Mouse (Mus musculus) kidney, embryonic 16.5 days (tissue): ENCODE data around the gene Six3. TPM values are rescaled to one million over a fixed set of nuclear protein-coding genes. Genes with fewer than 3 reads are reported as not detected.

Experiments
- ATAC-seq: fragments of 200-750 bp; cut with Nextera tagmentation; 2 replicates; pipeline ENCODE4 v1.8.0; 2017; ENCODE audit warnings: moderate TSS enrichment; ENCODE audit not compliant: low FRiP score, low TSS enrichment
- H3K27ac ChIP-seq: fragments of 300-500 bp; sonication (generic); 2 replicates; pipeline ENCODE4 v1.5.1; 2014; ENCODE audit warnings: low read length
- H3K27me3 ChIP-seq: fragments of 300-500 bp; sonication (generic); 2 replicates; pipeline ENCODE4 v1.6.1; 2014; ENCODE audit warnings: low read length, control low read depth, mixed read lengths; ENCODE audit not compliant: insufficient read depth
- H3K36me3 ChIP-seq: fragments of 300-500 bp; sonication (generic); 2 replicates; pipeline ENCODE4 v1.6.1; 2014; ENCODE audit warnings: low read length, control low read depth, mixed read lengths; ENCODE audit not compliant: insufficient read depth
- H3K4me1 ChIP-seq: fragments of 300-500 bp; sonication (generic); 2 replicates; pipeline ENCODE4 v1.6.1; 2014; ENCODE audit warnings: low read length, control low read depth, mixed read lengths; ENCODE audit not compliant: insufficient read depth
- H3K4me2 ChIP-seq: fragments of 300-500 bp; sonication (generic); replicated peaks from 2 replicates; pipeline ENCODE4 v1.6.1; 2014; ENCODE audit warnings: low read depth, low read length
- H3K4me3 ChIP-seq: fragments of 300-500 bp; sonication (generic); 2 replicates; pipeline ENCODE4 v1.5.1; 2014; ENCODE audit warnings: mild to moderate bottlenecking, low read length
- H3K9ac ChIP-seq: fragments of 300-500 bp; sonication (generic); replicated peaks from 2 replicates; pipeline ENCODE4 v1.6.1; 2014; ENCODE audit warnings: low read length
- H3K9me3 ChIP-seq: fragments of 300-500 bp; sonication (generic); 2 replicates; pipeline ENCODE4 v1.6.1; 2016; ENCODE audit warnings: low read length, control low read depth
- WGBS: fragments of 180-500 bp; shearing (Covaris S2); extraction: QIAGEN DNeasy Blood & Tissue Kit; methylation state at CpG from one replicate; pipeline ENCODE4 v1.1.7; 2014; 5-methylcytosine and 5-hydroxymethylcytosine counted together
- polyA plus RNA-seq: library from polyadenylated mRNA; unstranded; fragments of >200 nt; fragmentation: Nextera tagmentation; extraction: Ambion mirVana; gene quantifications from 2 replicates; pipeline ENCODE4 v1.2.1, GENCODE M21; 2015

The Six3 gene
- polyA plus RNA-seq, 1 experiment from 2014 or later, result not detected

- no peak overlapping the region for H3K4me2 ChIP-seq
- no peak for ATAC-seq
- no peaks in the 10 kb centered on the region for H3K9me3 ChIP-seq
- H3K27ac ChIP-seq, result no peak overlapping the region
- no peak overlapping the region for H3K4me3 ChIP-seq
- H3K36me3 ChIP-seq, result no peaks in the 10 kb centered on the region
- under 1% methylated on average over 26 of the region's 26 CpGs for WGBS
- H3K4me1 ChIP-seq, result peaks cover 12% of the 10 kb centered on the region
- peaks cover 94% of the 10 kb centered on the region for H3K27me3 ChIP-seq
- no peak overlapping the region for H3K9ac ChIP-seq
Observed at GRCm38 (mm10) chr17:85624981-85625940, 11.9 kb downstream of the Six3 start.

GRCm38 (mm10) chr17:85626091-85626860 lies 12.9 kb downstream of the Six3 start:
- H3K9ac ChIP-seq, result no peak overlapping the region
- no peak for ATAC-seq
- H3K4me1 ChIP-seq, result peaks cover 4% of the 10 kb centered on the region
- no peak overlapping the region for H3K4me2 ChIP-seq
- H3K9me3 ChIP-seq, result no peaks in the 10 kb centered on the region
- H3K27ac ChIP-seq, result no peak overlapping the region
- peaks cover 94% of the 10 kb centered on the region for H3K27me3 ChIP-seq
- 2% methylated on average over 14 of the region's 14 CpGs for WGBS
- H3K4me3 ChIP-seq, result no peak overlapping the region
- no peaks in the 10 kb centered on the region for H3K36me3 ChIP-seq

GRCm38 (mm10) chr17:85627751-85628150 lies 14.3 kb downstream of the Six3 start:
- no peak overlapping the region for H3K9ac ChIP-seq
- H3K36me3 ChIP-seq, result no peaks in the 10 kb centered on the region
- H3K4me1 ChIP-seq, result no peaks in the 10 kb centered on the region
- no peak for ATAC-seq
- WGBS, result 37% methylated on average over 5 of the region's 5 CpGs
- H3K4me3 ChIP-seq, result no peak overlapping the region
- H3K4me2 ChIP-seq, result no peak overlapping the region
- no peak overlapping the region for H3K27ac ChIP-seq
- H3K9me3 ChIP-seq, result no peaks in the 10 kb centered on the region
- H3K27me3 ChIP-seq, result peaks cover 94% of the 10 kb centered on the region

- no peak overlapping the region for H3K4me3 ChIP-seq
- no peaks in the 10 kb centered on the region for H3K4me1 ChIP-seq
- H3K9ac ChIP-seq, result no peak overlapping the region
- no peaks in the 10 kb centered on the region for H3K36me3 ChIP-seq
- ATAC-seq, result peak; percentile 49; the same call in 1 of the 2 replicates
- no peak overlapping the region for H3K27ac ChIP-seq
- WGBS, result 6% methylated on average over 8 of the region's 8 CpGs
- peaks cover 90% of the 10 kb centered on the region for H3K27me3 ChIP-seq
- no peaks in the 10 kb centered on the region for H3K9me3 ChIP-seq
- H3K4me2 ChIP-seq, result no peak overlapping the region
Observed at GRCm38 (mm10) chr17:85628811-85629210, 15.4 kb downstream of the Six3 start.

GRCm38 (mm10) chr17:85629396-85629795 lies 16.0 kb downstream of the Six3 start:
- Histone ChIP-seq H3K4me1 (no peaks in the 10 kb centered on the region), H3K4me2 (no peak overlapping the region), H3K36me3 (no peaks in the 10 kb centered on the region), H3K9ac (no peak overlapping the region), H3K4me3 (no peak overlapping the region), H3K9me3 (no peaks in the 10 kb centered on the region), H3K27me3 (peaks cover 91% of the 10 kb centered on the region), H3K27ac (no peak overlapping the region)
- no peak for ATAC-seq
- 90% methylated on average over 1 of the region's 1 CpGs for WGBS

- no peak overlapping the region for H3K9ac ChIP-seq
Observed at GRCm38 (mm10) chr17:85630296-85631050, 17.1 kb downstream of the Six3 start.

GRCm38 (mm10) chr17:85631106-85631505 lies 17.7 kb downstream of the Six3 start:
- no peak overlapping the region for H3K27ac ChIP-seq
- H3K9me3 ChIP-seq, result no peaks in the 10 kb centered on the region
- peaks cover 76% of the 10 kb centered on the region for H3K27me3 ChIP-seq
- H3K9ac ChIP-seq, result no peak overlapping the region
- H3K36me3 ChIP-seq, result no peaks in the 10 kb centered on the region
- H3K4me3 ChIP-seq, result no peak overlapping the region
- no peaks in the 10 kb centered on the region for H3K4me1 ChIP-seq
- H3K4me2 ChIP-seq, result no peak overlapping the region
- WGBS, result 59% methylated on average over 5 of the region's 5 CpGs
- 0 out of 2 replicates have a peak, but pooled peaks have one; percentile 62 for ATAC-seq

More at GRCm38 (mm10) chr17:85630296-85631050, 17.1 kb downstream of the Six3 start:
- peaks cover 83% of the 10 kb centered on the region for H3K27me3 ChIP-seq
- no peak overlapping the region for H3K27ac ChIP-seq
- 51% methylated on average over 22 of the region's 22 CpGs for WGBS
- H3K4me1 ChIP-seq, result no peaks in the 10 kb centered on the region
- no peak for ATAC-seq
- H3K9me3 ChIP-seq, result no peaks in the 10 kb centered on the region
- H3K4me3 ChIP-seq, result no peak overlapping the region
- H3K4me2 ChIP-seq, result no peak overlapping the region
- no peaks in the 10 kb centered on the region for H3K36me3 ChIP-seq

GRCm38 (mm10) chr17:85633619-85634018 lies 20.2 kb downstream of the Six3 start:
- Histone ChIP-seq H3K27me3 (peaks cover 60% of the 10 kb centered on the region), H3K4me2 (no peak overlapping the region), H3K4me3 (no peak overlapping the region), H3K36me3 (no peaks in the 10 kb centered on the region), H3K4me1 (no peaks in the 10 kb centered on the region), H3K9ac (no peak overlapping the region), H3K27ac (no peak overlapping the region), H3K9me3 (no peaks in the 10 kb centered on the region)
- 0% methylated on average over 13 of the region's 13 CpGs for WGBS
- ATAC-seq, result 0 out of 2 replicates have a peak, but pooled peaks have one; percentile 54

- Histone ChIP-seq H3K4me3 (no peak overlapping the region), H3K4me2 (no peak overlapping the region), H3K36me3 (no peaks in the 10 kb centered on the region), H3K9ac (no peak overlapping the region), H3K27ac (no peak overlapping the region), H3K27me3 (peaks cover 36% of the 10 kb centered on the region), H3K9me3 (no peaks in the 10 kb centered on the region), H3K4me1 (no peaks in the 10 kb centered on the region)
- WGBS, result 72% methylated on average over 5 of the region's 6 CpGs
- ATAC-seq, result no peak
Observed at GRCm38 (mm10) chr17:85637876-85638275, 24.5 kb downstream of the Six3 start.
